Mouse (Mus musculus) lung, postnatal 0 days (tissue): ENCODE measurements at regions not wholly inside any gene's neighbourhood (a gene's known extent, or its start where the extent isn't known, plus 50 kb on each side); places are given as distances from the start of the nearest gene placed in this dataset.

Experiments used
- ATAC-seq: fragments of 200-750 bp; cut with Nextera tagmentation; 2 replicates; pipeline ENCODE4 v1.8.0; 2017; ENCODE audit warnings: moderate library complexity
- DNase-seq: peaks from one replicate; pipeline ENCODE4 v3.0.0-alpha.2; 2016; ENCODE audit warnings: low spot score
- H3K27ac ChIP-seq: fragments of 300-500 bp; sonication (generic); 2 replicates; pipeline ENCODE4 v1.5.1; 2014; ENCODE audit warnings: antibody characterized with exemption, mild to moderate bottlenecking, low read length, mixed read lengths
- H3K27me3 ChIP-seq: fragments of 300-500 bp; sonication (generic); replicated peaks from 2 replicates; pipeline ENCODE4 v1.6.1; 2014; ENCODE audit warnings: low read length, mixed read lengths; ENCODE audit not compliant: insufficient read depth
- H3K36me3 ChIP-seq: fragments of 300-500 bp; sonication (generic); 2 replicates; pipeline ENCODE4 v1.6.1; 2014; ENCODE audit warnings: low read length, mixed read lengths; ENCODE audit not compliant: insufficient read depth
- H3K4me1 ChIP-seq: fragments of 300-500 bp; sonication (generic); 2 replicates; pipeline ENCODE4 v1.6.1; 2014; ENCODE audit warnings: antibody characterized with exemption, low read depth, low read length, mixed read lengths; ENCODE audit not compliant: insufficient read depth
- H3K4me2 ChIP-seq: fragments of 300-500 bp; sonication (generic); replicated peaks from 2 replicates; pipeline ENCODE4 v1.6.1; 2014; ENCODE audit warnings: low read depth, mild to moderate bottlenecking, low read length, moderate library complexity, mixed read lengths
- H3K4me3 ChIP-seq: fragments of 300-500 bp; sonication (generic); 2 replicates; pipeline ENCODE4 v1.5.1; 2014; ENCODE audit warnings: low read depth, low read length
- H3K9ac ChIP-seq: fragments of 300-500 bp; sonication (generic); replicated peaks from 2 replicates; pipeline ENCODE4 v1.6.1; 2014; ENCODE audit warnings: low read depth, mild to moderate bottlenecking
- H3K9me3 ChIP-seq: fragments of 300-500 bp; sonication (generic); 2 replicates; pipeline ENCODE4 v1.6.1; 2016; ENCODE audit warnings: low read length, mixed read lengths
- CTCF ChIP-seq: IDR thresholded peaks from 2 replicates; pipeline ENCODE4 v1.5.1; 2016; ENCODE audit warnings: antibody characterized with exemption, mild to moderate bottlenecking
- EP300 ChIP-seq: IDR thresholded peaks from 2 replicates; pipeline ENCODE4 v1.6.1; 2016; ENCODE audit warnings: antibody characterized with exemption, mild to moderate bottlenecking, control low read depth
- WGBS: fragments of 180-500 bp; shearing (Covaris S2); extraction: QIAGEN DNeasy Blood & Tissue Kit; methylation state at CpG from one replicate; pipeline ENCODE4 v1.1.7; 2014; 5-methylcytosine and 5-hydroxymethylcytosine counted together

DNA sequence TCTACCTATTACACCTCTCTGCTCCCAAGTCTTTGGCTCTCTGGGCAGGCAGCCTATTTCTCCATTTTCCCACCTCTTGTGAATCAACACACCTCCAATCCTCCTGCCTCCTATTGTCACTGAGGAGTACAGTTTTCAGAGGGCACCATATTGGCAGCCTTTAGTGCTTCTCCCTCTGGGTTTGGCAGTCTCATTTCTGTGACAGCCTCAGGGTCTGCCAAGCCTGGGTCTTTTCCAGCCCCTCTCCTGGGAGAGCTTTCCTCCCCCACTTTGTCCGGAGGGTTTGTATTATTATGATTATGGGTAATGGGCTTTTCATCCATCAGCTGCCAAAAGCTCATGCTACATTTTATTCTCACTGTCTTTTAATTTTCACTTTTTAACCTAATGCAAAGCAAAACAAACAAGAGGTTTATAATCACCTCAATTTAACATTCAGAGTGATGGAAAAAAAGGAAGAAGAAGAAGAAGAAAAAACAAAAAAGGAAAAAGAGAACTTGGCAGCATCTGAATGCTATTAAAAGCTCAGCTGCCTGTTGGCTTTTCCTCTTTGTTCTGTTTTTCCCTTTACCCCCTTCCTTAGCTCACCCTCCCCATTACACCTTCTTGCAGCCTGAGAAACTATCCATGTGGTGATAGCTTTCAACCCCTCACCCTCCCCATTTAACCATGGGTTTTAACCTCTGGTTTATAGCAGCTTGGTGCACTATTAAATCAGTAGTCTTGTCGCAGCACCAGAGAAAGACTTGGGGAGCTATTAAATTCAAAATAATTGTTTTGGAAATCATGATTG, 790.5 kb upstream of the Cdh8 start:
- no peak overlapping the region for H3K4me2 ChIP-seq
- WGBS, result 65% methylated on average over 2 of the region's 2 CpGs
- TF ChIP-seq CTCF, result no peak
- no peak for TF ChIP-seq EP300
- H3K9me3 ChIP-seq, result no peaks in the 10 kb centered on the region
- no peak for ATAC-seq
- no peak overlapping the region for H3K27ac ChIP-seq
- H3K27me3 ChIP-seq, result no peaks in the 10 kb centered on the region
- no peak for DNase-seq
- no peaks in the 10 kb centered on the region for H3K4me1 ChIP-seq
- no peak overlapping the region for H3K9ac ChIP-seq
- H3K4me3 ChIP-seq, result no peak overlapping the region
- no peaks in the 10 kb centered on the region for H3K36me3 ChIP-seq

GRCm38 (mm10) chr8:100193228-100193627, 777.0 kb upstream of the Cdh8 start:
- no peak for ATAC-seq
- H3K9me3 ChIP-seq, result no peaks in the 10 kb centered on the region
- no peak overlapping the region for H3K4me2 ChIP-seq
- no peaks in the 10 kb centered on the region for H3K4me1 ChIP-seq
- H3K36me3 ChIP-seq, result no peaks in the 10 kb centered on the region
- no peak overlapping the region for H3K4me3 ChIP-seq
- H3K27ac ChIP-seq, result no peak overlapping the region
- no peak for DNase-seq
- WGBS, result 62% methylated on average over 2 of the region's 2 CpGs
- TF ChIP-seq CTCF, result no peak
- TF ChIP-seq EP300, result no peak
- H3K27me3 ChIP-seq, result no peaks in the 10 kb centered on the region
- no peak overlapping the region for H3K9ac ChIP-seq

GRCm38 (mm10) chr8:100190698-100191097, 774.4 kb upstream of the Cdh8 start:
- Histone ChIP-seq H3K4me3 (no peak overlapping the region), H3K27ac (no peak overlapping the region), H3K27me3 (no peaks in the 10 kb centered on the region), H3K9ac (no peak overlapping the region), H3K4me1 (no peaks in the 10 kb centered on the region), H3K36me3 (no peaks in the 10 kb centered on the region), H3K9me3 (no peaks in the 10 kb centered on the region), H3K4me2 (no peak overlapping the region)
- DNase-seq (peak; percentile 39), ATAC-seq (no peak)
- no peak for TF ChIP-seq EP300
- TF ChIP-seq CTCF, result no peak
- 52% methylated on average over 2 of the region's 2 CpGs for WGBS

DNA sequence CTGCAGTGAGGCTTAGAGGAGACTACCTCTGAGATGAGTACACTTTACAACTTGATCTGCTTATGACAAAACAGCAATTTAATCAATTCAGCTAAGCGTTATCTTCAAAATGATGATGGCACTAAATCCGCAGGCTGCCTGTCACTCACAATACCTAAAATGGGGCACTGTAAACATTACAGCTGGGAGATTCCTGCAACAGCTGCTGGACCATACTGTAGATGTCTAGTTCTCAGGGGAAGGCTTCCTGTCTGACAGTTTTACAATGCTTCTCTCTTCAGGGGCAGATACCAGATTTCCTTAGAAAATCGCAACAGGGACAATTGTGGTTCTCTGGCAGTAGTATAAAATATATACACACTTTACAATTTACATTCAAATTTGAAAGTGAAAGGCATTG, 771.7 kb upstream of the Cdh8 start:
- Histone ChIP-seq H3K9me3 (no peaks in the 10 kb centered on the region), H3K27me3 (no peaks in the 10 kb centered on the region), H3K36me3 (no peaks in the 10 kb centered on the region), H3K4me1 (no peaks in the 10 kb centered on the region), H3K27ac (no peak overlapping the region), H3K4me2 (no peak overlapping the region), H3K4me3 (no peak overlapping the region), H3K9ac (no peak overlapping the region)
- WGBS, result 56% methylated on average over 3 of the region's 3 CpGs
- ATAC-seq (no peak), DNase-seq (no peak)
- TF ChIP-seq CTCF (no peak), EP300 (no peak)

DNA sequence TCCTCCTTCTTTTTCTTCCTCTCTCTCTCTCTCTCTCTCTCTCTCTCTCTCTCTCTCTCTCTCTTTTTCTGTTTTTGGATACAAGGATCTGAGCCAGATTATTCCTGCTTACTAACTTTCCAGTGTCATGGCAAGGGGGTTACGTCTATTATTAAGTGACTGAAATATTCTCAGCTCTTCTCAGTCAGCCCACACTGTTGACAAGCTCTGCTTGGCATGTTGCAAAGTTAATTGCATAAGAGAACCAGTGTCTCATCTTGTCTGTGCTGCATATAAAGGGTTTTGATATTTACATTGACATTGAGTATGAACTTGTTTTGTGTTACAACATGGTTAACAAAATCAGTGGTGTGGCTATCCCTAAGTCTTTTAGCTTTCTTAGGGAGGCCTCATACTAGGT, 760.2 kb upstream of the Cdh8 start:
- TF ChIP-seq EP300 (no peak), CTCF (no peak)
- no peaks in the 10 kb centered on the region for H3K36me3 ChIP-seq
- H3K9me3 ChIP-seq, result no peaks in the 10 kb centered on the region
- H3K4me2 ChIP-seq, result no peak overlapping the region
- 58% methylated on average over 1 of the region's 1 CpGs for WGBS
- H3K4me3 ChIP-seq, result no peak overlapping the region
- H3K27me3 ChIP-seq, result no peaks in the 10 kb centered on the region
- H3K9ac ChIP-seq, result no peak overlapping the region
- DNase-seq (peak; percentile 22), ATAC-seq (peak; percentile 50; the same call in 1 of the 2 replicates)
- H3K4me1 ChIP-seq, result no peaks in the 10 kb centered on the region
- no peak overlapping the region for H3K27ac ChIP-seq

- no peaks in the 10 kb centered on the region for H3K36me3 ChIP-seq
- no peak overlapping the region for H3K27ac ChIP-seq
- WGBS, result 94% methylated on average over 1 of the region's 1 CpGs
- DNase-seq (no peak), ATAC-seq (no peak)
- TF ChIP-seq CTCF (no peak), EP300 (no peak)
- H3K9ac ChIP-seq, result no peak overlapping the region
- H3K4me3 ChIP-seq, result no peak overlapping the region
- H3K4me2 ChIP-seq, result no peak overlapping the region
- H3K27me3 ChIP-seq, result no peaks in the 10 kb centered on the region
- H3K9me3 ChIP-seq, result no peaks in the 10 kb centered on the region
- H3K4me1 ChIP-seq, result no peaks in the 10 kb centered on the region
Measured at GRCm38 (mm10) chr8:100145411-100145810, 729.1 kb upstream of the Cdh8 start.
